Mouse (Mus musculus) ES-Bruce4 (cell line): ENCODE measurements around the gene U2af1.

Source experiments
- CTCF ChIP-seq: IDR thresholded peaks from one replicate; pipeline ENCODE4 v1.8.1; 2011; ENCODE audit warnings: low read depth, low read length
- EP300 ChIP-seq: IDR thresholded peaks from 2 replicates; pipeline ENCODE4 v1.6.1; 2011; ENCODE audit warnings: low read depth, low read length; ENCODE audit not compliant: insufficient read depth

DNA sequence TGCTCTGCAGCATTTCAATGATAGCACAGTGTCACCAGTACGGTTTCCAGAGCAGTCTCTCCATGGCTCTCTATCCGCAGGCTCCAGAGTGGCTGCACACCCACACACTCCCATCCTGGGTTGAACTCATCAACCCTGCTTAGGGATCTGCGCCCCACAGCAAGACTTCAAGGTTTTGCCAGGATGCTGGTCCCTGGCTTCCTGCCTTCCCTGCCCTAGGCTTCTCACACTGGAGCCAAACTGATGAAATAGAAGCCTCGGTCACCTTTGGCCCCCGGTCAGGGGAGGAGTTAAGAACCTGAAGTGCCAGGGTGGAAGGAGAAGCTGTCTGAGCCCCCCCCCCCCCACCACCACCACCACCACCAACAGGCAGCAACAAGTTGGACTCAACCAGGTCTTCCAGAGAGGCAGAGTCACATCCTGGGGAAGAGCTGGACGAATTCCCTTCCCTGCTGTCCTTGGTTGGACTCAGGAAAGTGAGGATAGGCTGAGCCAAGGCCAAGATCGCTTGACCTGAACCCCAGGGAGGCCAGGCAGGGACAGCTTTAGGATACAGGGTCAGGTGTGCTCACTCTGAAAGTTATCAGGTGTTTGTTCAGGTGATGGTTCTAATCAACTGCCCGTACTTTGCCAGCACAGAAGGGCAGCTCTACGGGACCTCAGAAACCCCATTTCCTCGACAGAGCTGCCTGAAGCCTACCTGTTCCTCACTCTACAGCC is 27.5 kb downstream of the U2af1 start:
- TF ChIP-seq CTCF (no peak), EP300 (no peak)
